Mouse (Mus musculus) CH12.LX (cell line): ENCODE measurements around the gene Slc30a2. TPM values are rescaled to one million over a fixed set of nuclear protein-coding genes. Genes with fewer than 3 reads are reported as not detected.

Experiments
- DNase-seq: peaks from one replicate; pipeline ENCODE4 v3.0.0-alpha.2; 2013; ENCODE audit errors: extremely low read depth
- H3K27ac ChIP-seq: 2 replicates; pipeline ENCODE4 v1.5.1; 2012; ENCODE audit warnings: low read depth, mild to moderate bottlenecking, control low read depth, moderate library complexity; ENCODE audit not compliant: insufficient read depth
- H3K27me3 ChIP-seq: replicated peaks from 2 replicates; pipeline ENCODE3; 2012; ENCODE audit warnings: inconsistent platforms
- H3K36me3 ChIP-seq, 2 experiments: replicated peaks in 1 of 2; 2 replicates each; pipeline versions ENCODE3 to v1.6.1; 2012; ENCODE audit warnings: inconsistent platforms in 1 of 2, low read length in 1 of 2, mild to moderate bottlenecking in 1 of 2, mixed read lengths in 1 of 2, moderate library complexity in 1 of 2; ENCODE audit not compliant: control insufficient read depth in 1 of 2, insufficient read depth in 1 of 2
- H3K4me1 ChIP-seq, 2 experiments: 2 replicates each; pipeline ENCODE4 v1.6.1; 2012; ENCODE audit warnings: inconsistent platforms in 1 of 2, moderate library complexity in 1 of 2; ENCODE audit not compliant: insufficient read depth in 2 of 2, control insufficient read depth in 1 of 2
- H3K4me2 ChIP-seq: 2 replicates; pipeline ENCODE4 v1.6.1; 2012; ENCODE audit warnings: low read depth, mild to moderate bottlenecking, control low read depth; ENCODE audit not compliant: poor library complexity, insufficient read depth, severe bottlenecking
- H3K4me3 ChIP-seq, 3 experiments: fragments of 150-350 bp in 1 of 3; sonication (generic) in 1 of 3; replicated peaks in 1 of 3; 2 replicates each; pipeline versions ENCODE3 to v1.5.1; 2011 to 2012; ENCODE audit warnings: low read depth in 2 of 3, low read length in 2 of 3, mild to moderate bottlenecking in 2 of 3, moderate library complexity in 2 of 3, control low read depth in 1 of 3, improper control_type of control experiment in 1 of 3, inconsistent platforms in 1 of 3, mixed read lengths in 1 of 3; ENCODE audit not compliant: poor library complexity in 1 of 3
- H3K79me2 ChIP-seq: replicated peaks from 2 replicates; pipeline ENCODE4 v1.6.1; 2012; ENCODE audit warnings: mild to moderate bottlenecking, moderate library complexity; ENCODE audit not compliant: control insufficient read depth, poor library complexity, insufficient read depth, severe bottlenecking; ENCODE audit errors: extremely low read depth
- H3K9ac ChIP-seq: 2 replicates; pipeline ENCODE4 v1.6.1; 2012; ENCODE audit warnings: low read depth, mild to moderate bottlenecking, control low read depth, moderate library complexity; ENCODE audit not compliant: insufficient read depth
- H3K9me3 ChIP-seq: replicated peaks from 2 replicates; pipeline ENCODE3; 2012; ENCODE audit warnings: low read length, inconsistent platforms, mixed read lengths
- BHLHE40 ChIP-seq: IDR thresholded peaks from 2 replicates; pipeline ENCODE4 v1.6.1; 2011; ENCODE audit warnings: mild to moderate bottlenecking, low read depth, low read length, improper control_type of control experiment
- CHD2 ChIP-seq: IDR thresholded peaks from 2 replicates; pipeline ENCODE4 v1.6.1; 2011; ENCODE audit warnings: low read length, improper control_type of control experiment
- CTCF ChIP-seq, 2 experiments: IDR thresholded peaks in 1 of 2; conservative IDR thresholded peaks in 1 of 2; 2 replicates each; pipeline ENCODE4 v1.5.1; 2011 to 2012; ENCODE audit warnings: low read depth in 2 of 2, low read length in 2 of 2, improper control_type of control experiment in 1 of 2, inconsistent platforms in 1 of 2, mild to moderate bottlenecking in 1 of 2, moderate library complexity in 1 of 2
- E2F4 ChIP-seq: IDR thresholded peaks from 2 replicates; pipeline ENCODE4 v1.6.1; 2011; ENCODE audit warnings: low read depth, low read length, improper control_type of control experiment; ENCODE audit not compliant: insufficient replicate concordance
- ELF1 ChIP-seq: IDR thresholded peaks from 2 replicates; pipeline ENCODE4 v1.6.1; 2014; ENCODE audit warnings: low read depth, mild to moderate bottlenecking, inconsistent platforms, low read length, improper control_type of control experiment
- EP300 ChIP-seq: IDR thresholded peaks from 2 replicates; pipeline ENCODE4 v1.6.1; 2011; ENCODE audit warnings: low read length, improper control_type of control experiment
- ETS1 ChIP-seq: conservative IDR thresholded peaks from 2 replicates; pipeline ENCODE4 v1.6.1; 2012; ENCODE audit warnings: low read depth, mild to moderate bottlenecking, inconsistent platforms, low read length, improper control_type of control experiment, moderate library complexity
- GABPA ChIP-seq: IDR thresholded peaks from 2 replicates; pipeline ENCODE4 v1.6.1; 2012; ENCODE audit warnings: low read depth, low read length, improper control_type of control experiment, inconsistent platforms; ENCODE audit not compliant: insufficient replicate concordance
- IRF4 ChIP-seq: IDR thresholded peaks from 2 replicates; pipeline ENCODE4 v1.6.1; 2014; ENCODE audit warnings: low read depth, mild to moderate bottlenecking, inconsistent platforms, low read length, improper control_type of control experiment
- JUN ChIP-seq: IDR thresholded peaks from 2 replicates; pipeline ENCODE4 v1.6.1; 2011; ENCODE audit warnings: low read depth, mild to moderate bottlenecking, low read length, improper control_type of control experiment, moderate library complexity; ENCODE audit not compliant: insufficient read depth
- MAFK ChIP-seq: IDR thresholded peaks from 2 replicates; pipeline ENCODE4 v1.6.1; 2011; ENCODE audit warnings: low read length, improper control_type of control experiment; ENCODE audit not compliant: insufficient replicate concordance
- MAZ ChIP-seq: IDR thresholded peaks from 2 replicates; pipeline ENCODE4 v1.6.1; 2012; ENCODE audit warnings: low read depth, mild to moderate bottlenecking, inconsistent platforms, low read length, improper control_type of control experiment, moderate library complexity
- MYC ChIP-seq: IDR thresholded peaks from 2 replicates; pipeline ENCODE4 v1.6.1; 2011; ENCODE audit warnings: low read depth, mild to moderate bottlenecking, improper control_type of control experiment, low read length
- PAX5 ChIP-seq: IDR thresholded peaks from 2 replicates; pipeline ENCODE4 v1.6.1; 2012; ENCODE audit warnings: low read length, inconsistent platforms, mixed read lengths
- RCOR1 ChIP-seq: conservative IDR thresholded peaks from 2 replicates; pipeline ENCODE4 v1.6.1; 2012; ENCODE audit warnings: low read depth, mild to moderate bottlenecking, inconsistent platforms, low read length, improper control_type of control experiment
- SMC3 ChIP-seq: IDR thresholded peaks from 2 replicates; pipeline ENCODE4 v1.6.1; 2011; ENCODE audit warnings: low read depth, low read length, improper control_type of control experiment
- TBP ChIP-seq: conservative IDR thresholded peaks from 2 replicates; pipeline ENCODE4 v1.6.1; 2011; ENCODE audit warnings: low read depth, low read length, improper control_type of control experiment
- UBTF ChIP-seq: IDR thresholded peaks from 2 replicates; pipeline ENCODE4 v1.6.1; 2012; ENCODE audit warnings: low read depth, mild to moderate bottlenecking, inconsistent platforms, low read length, improper control_type of control experiment, moderate library complexity
- USF2 ChIP-seq: conservative IDR thresholded peaks from 2 replicates; pipeline ENCODE4 v1.6.1; 2011; ENCODE audit warnings: low read depth, low read length, improper control_type of control experiment
- ZMIZ1 ChIP-seq: IDR thresholded peaks from 2 replicates; pipeline ENCODE4 v1.6.1; 2012; ENCODE audit warnings: low read depth, mild to moderate bottlenecking, inconsistent platforms, low read length, improper control_type of control experiment
- dilution Hi-C: fragments of 300-500 bp; cut with MboI; formaldehyde crosslinking; loops from 2 replicates; pipeline ENCODE4 v1.14.3; 2020; ENCODE audit warnings: low sequenced_read_pairs; ENCODE audit not compliant: extremely low pct_unique_long_range_greater_than_20kb, extremely low pct_ligation_motif_present
- in situ Hi-C: fragments of 300-500 bp; cut with MboI; formaldehyde crosslinking; loops from 3 replicates; pipeline ENCODE4 v1.14.3; 2019; ENCODE audit warnings: low sequenced_read_pairs, low pct_ligation_motif_present, low pct_unique_long_range_greater_than_20kb, mixed read lengths
- polyA plus RNA-seq: library from polyadenylated mRNA; unstranded; fragments of >175 nt; gene quantifications from 2 replicates; pipeline ENCODE4 v1.2.1, GENCODE M21; 2012; ENCODE audit warnings: low read depth; ENCODE audit not compliant: insufficient read length
- total RNA-seq, 2 experiments: library from RNA; depleted of rRNA; stranded (reverse); fragments of 300-350 nt in 1 of 2; fragments of >200 nt in 1 of 2; gene quantifications; 2 replicates each; pipeline ENCODE4 v1.2.3; 2012 to 2014

The Slc30a2 gene
- total and polyA plus RNA-seq, 3 experiments = 5.1 to 22.4 (median 8.9) TPM

DNA sequence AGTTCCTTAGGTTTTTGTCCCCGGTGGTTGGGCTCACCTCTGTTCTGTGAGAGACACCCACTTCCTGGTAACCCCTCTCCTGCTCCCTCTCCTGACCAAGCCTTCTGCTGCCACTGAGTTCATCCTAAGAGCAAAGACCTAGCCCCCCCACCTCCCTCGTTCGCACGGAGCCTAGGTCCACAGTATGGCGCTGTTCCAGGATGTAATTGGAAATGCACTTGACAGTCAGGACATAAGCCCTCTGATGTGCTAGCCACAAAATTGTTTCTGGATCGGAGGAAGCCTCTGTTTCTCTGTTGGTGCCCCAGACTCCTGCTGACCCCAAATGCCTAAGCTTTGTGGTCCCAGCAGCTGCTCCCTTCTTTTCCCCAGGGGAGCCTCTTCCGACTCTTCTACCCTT lies 60.7 kb downstream of the Slc30a2 start:
- H3K79me2 ChIP-seq = no peaks in the 10 kb centered on the region
- H3K4me2 ChIP-seq = no peak overlapping the region
- in situ Hi-C loops = no loop called here
- H3K9ac ChIP-seq = no peak overlapping the region
- H3K27ac ChIP-seq = no peak overlapping the region
- H3K27me3 ChIP-seq = no peaks in the 10 kb centered on the region
- peaks cover 0 to 42% of the 10 kb centered on the region in 2 experiments for H3K36me3 ChIP-seq
- peaks cover 0 to 13% of the 10 kb centered on the region in 2 experiments; a peak in 2 of 4 replicates for H3K4me1 ChIP-seq
- TF ChIP-seq MYC (no peak), BHLHE40 (no peak), SMC3 (no peak), MAFK (no peak), JUN (no peak), E2F4 (no peak), USF2 (no peak), MAZ (no peak), RCOR1 (no peak), PAX5 (no peak), ZMIZ1 (no peak), IRF4 (no peak), ETS1 (no peak), ELF1 (no peak), CTCF (conservative IDR thresholded peaks at IDR 0.05 in 1 of 2, IDR thresholded peaks at IDR 0.05 in 1 of 2; ENCODE audit: low read depth in 2 of 2, low read length in 2 of 2) (no peak), TBP (no peak), EP300 (no peak), GABPA (no peak), UBTF (no peak), CHD2 (no peak)
- no peaks in the 10 kb centered on the region for H3K9me3 ChIP-seq
- dilution Hi-C loops = no loop called here
- no peak overlapping the region for H3K4me3 ChIP-seq
- DNase-seq = no peak

Other genes starting within 250 kb of the Slc30a2 start
- 2,306 and 3,109 TPM in 2 replicates for gene Cd52, start 248.1 kb upstream of the Slc30a2 start, total RNA-seq (2012; rRNA removed)
- gene Cd52, start 248.1 kb upstream of the Slc30a2 start, total RNA-seq (2014; rRNA removed) = 4,323 and 5,448 TPM in 2 replicates
- gene Cd52, start 248.1 kb upstream of the Slc30a2 start, polyA plus RNA-seq = 1,849 and 1,886 TPM in 2 replicates
- gene Ubxn11, start 240.6 kb upstream of the Slc30a2 start, total RNA-seq (2012; rRNA removed) = 12.3 and 18.8 TPM in 2 replicates
- 6.0 and 6.6 TPM in 2 replicates for gene Ubxn11, start 240.6 kb upstream of the Slc30a2 start, total RNA-seq (2014; rRNA removed)
- gene Ubxn11, start 240.6 kb upstream of the Slc30a2 start, polyA plus RNA-seq = 35.9 and 38.8 TPM in 2 replicates
- gene Sh3bgrl3, start 214.4 kb upstream of the Slc30a2 start, total RNA-seq (2012; rRNA removed) = 151 and 153 TPM in 2 replicates
- 104 and 128 TPM in 2 replicates for gene Sh3bgrl3, start 214.4 kb upstream of the Slc30a2 start, total RNA-seq (2014; rRNA removed)
- 289 and 362 TPM in 2 replicates for gene Sh3bgrl3, start 214.4 kb upstream of the Slc30a2 start, polyA plus RNA-seq
- gene Cep85, start 156.1 kb upstream of the Slc30a2 start, total RNA-seq (2012; rRNA removed) = 24.4 and 24.9 TPM in 2 replicates
- gene Cep85, start 156.1 kb upstream of the Slc30a2 start, total RNA-seq (2014; rRNA removed) = 29.4 and 32.8 TPM in 2 replicates
- 28.3 and 32.8 TPM in 2 replicates for gene Cep85, start 156.1 kb upstream of the Slc30a2 start, polyA plus RNA-seq
- gene Gm7534, start 140.2 kb upstream of the Slc30a2 start, total RNA-seq (2012; rRNA removed) = not detected in 2 replicates
- not detected in 2 replicates for gene Gm7534, start 140.2 kb upstream of the Slc30a2 start, total RNA-seq (2014; rRNA removed)
- not detected in 2 replicates for gene Gm7534, start 140.2 kb upstream of the Slc30a2 start, polyA plus RNA-seq
- gene Catsper4, start 115.8 kb upstream of the Slc30a2 start, total RNA-seq (2012; rRNA removed) = not detected in 2 replicates
- gene Catsper4, start 115.8 kb upstream of the Slc30a2 start, total RNA-seq (2014; rRNA removed) = not detected in 2 replicates
- gene Catsper4, start 115.8 kb upstream of the Slc30a2 start, polyA plus RNA-seq = not detected in 2 replicates
- 0.08 and 0.13 TPM in 2 replicates for gene Cnksr1, start 104.8 kb upstream of the Slc30a2 start, total RNA-seq (2012; rRNA removed)
- not detected in 2 replicates for gene Cnksr1, start 104.8 kb upstream of the Slc30a2 start, total RNA-seq (2014; rRNA removed)
- gene Cnksr1, start 104.8 kb upstream of the Slc30a2 start, polyA plus RNA-seq = 0.16 TPM in 1 of 2 replicates, not detected in the other
- 2.9 TPM in 2 replicates for gene E130218I03Rik, start 99.5 kb upstream of the Slc30a2 start, total RNA-seq (2012; rRNA removed)
- 0.43 TPM in 1 of 2 replicates, not detected in the other for gene E130218I03Rik, start 99.5 kb upstream of the Slc30a2 start, total RNA-seq (2014; rRNA removed)
- gene E130218I03Rik, start 99.5 kb upstream of the Slc30a2 start, polyA plus RNA-seq = 1.6 and 2.5 TPM in 2 replicates
- gene Zfp593, start 97.6 kb upstream of the Slc30a2 start, total RNA-seq (2012; rRNA removed) = 29.1 and 32.3 TPM in 2 replicates
- gene Zfp593, start 97.6 kb upstream of the Slc30a2 start, total RNA-seq (2014; rRNA removed) = 31.2 and 34.7 TPM in 2 replicates
- 27.9 and 28.9 TPM in 2 replicates for gene Zfp593, start 97.6 kb upstream of the Slc30a2 start, polyA plus RNA-seq
- gene Gm30191, start 96.2 kb upstream of the Slc30a2 start, total RNA-seq (2012; rRNA removed) = not detected in 2 replicates
- not detected in 2 replicates for gene Gm30191, start 96.2 kb upstream of the Slc30a2 start, total RNA-seq (2014; rRNA removed)
- gene Gm30191, start 96.2 kb upstream of the Slc30a2 start, polyA plus RNA-seq = not detected in 2 replicates
- not detected in 2 replicates for gene Grrp1, start 89.1 kb upstream of the Slc30a2 start, total RNA-seq (2012; rRNA removed)
- gene Grrp1, start 89.1 kb upstream of the Slc30a2 start, total RNA-seq (2014; rRNA removed) = not detected in 2 replicates
- gene Grrp1, start 89.1 kb upstream of the Slc30a2 start, polyA plus RNA-seq = not detected in 2 replicates
- gene Pdik1l, start 55.3 kb upstream of the Slc30a2 start, total RNA-seq (2012; rRNA removed) = 14.6 and 16.1 TPM in 2 replicates
- gene Pdik1l, start 55.3 kb upstream of the Slc30a2 start, total RNA-seq (2014; rRNA removed) = 13.7 and 14.8 TPM in 2 replicates
- 12.1 and 15.6 TPM in 2 replicates for gene Pdik1l, start 55.3 kb upstream of the Slc30a2 start, polyA plus RNA-seq
- gene Trim63, start 28.1 kb upstream of the Slc30a2 start, total RNA-seq (2012; rRNA removed) = 0.25 TPM in 1 of 2 replicates, not detected in the other
- 0.16 TPM in 1 of 2 replicates, not detected in the other for gene Trim63, start 28.1 kb upstream of the Slc30a2 start, total RNA-seq (2014; rRNA removed)
- gene Trim63, start 28.1 kb upstream of the Slc30a2 start, polyA plus RNA-seq = 0.38 and 0.49 TPM in 2 replicates
- gene Extl1, start 40.7 kb downstream of the Slc30a2 start, total RNA-seq (2012; rRNA removed) = 1.0 and 4.5 TPM in 2 replicates
- gene Extl1, start 40.7 kb downstream of the Slc30a2 start, total RNA-seq (2014; rRNA removed) = 0.36 and 0.54 TPM in 2 replicates
- 1.6 TPM in 2 replicates for gene Extl1, start 40.7 kb downstream of the Slc30a2 start, polyA plus RNA-seq
- gene Pafah2, start 53.1 kb downstream of the Slc30a2 start, total RNA-seq (2012; rRNA removed) = 10.5 and 10.7 TPM in 2 replicates
- 8.9 and 10.6 TPM in 2 replicates for gene Pafah2, start 53.1 kb downstream of the Slc30a2 start, total RNA-seq (2014; rRNA removed)
- gene Pafah2, start 53.1 kb downstream of the Slc30a2 start, polyA plus RNA-seq = 9.1 and 10.4 TPM in 2 replicates
- 39.4 and 48.0 TPM in 2 replicates for gene Stmn1, start 125.1 kb downstream of the Slc30a2 start, total RNA-seq (2012; rRNA removed)
- 31.2 and 33.6 TPM in 2 replicates for gene Stmn1, start 125.1 kb downstream of the Slc30a2 start, total RNA-seq (2014; rRNA removed)
- 34.7 and 38.3 TPM in 2 replicates for gene Stmn1, start 125.1 kb downstream of the Slc30a2 start, polyA plus RNA-seq
- gene Paqr7, start 153.5 kb downstream of the Slc30a2 start, total RNA-seq (2012; rRNA removed) = 1.3 and 2.7 TPM in 2 replicates
- gene Paqr7, start 153.5 kb downstream of the Slc30a2 start, total RNA-seq (2014; rRNA removed) = 0.43 and 0.55 TPM in 2 replicates
- gene Paqr7, start 153.5 kb downstream of the Slc30a2 start, polyA plus RNA-seq = 0.74 and 0.89 TPM in 2 replicates
- gene Aunip, start 167.8 kb downstream of the Slc30a2 start, total RNA-seq (2012; rRNA removed) = 11.7 and 14.1 TPM in 2 replicates
- gene Aunip, start 167.8 kb downstream of the Slc30a2 start, total RNA-seq (2014; rRNA removed) = 11.5 and 14.4 TPM in 2 replicates
- gene Aunip, start 167.8 kb downstream of the Slc30a2 start, polyA plus RNA-seq = 14.9 and 17.0 TPM in 2 replicates
- gene Mtfr1l, start 192.2 kb downstream of the Slc30a2 start, total RNA-seq (2012; rRNA removed) = 16.2 and 19.5 TPM in 2 replicates
- gene Mtfr1l, start 192.2 kb downstream of the Slc30a2 start, total RNA-seq (2014; rRNA removed) = 27.8 and 34.0 TPM in 2 replicates
- 33.2 and 36.5 TPM in 2 replicates for gene Mtfr1l, start 192.2 kb downstream of the Slc30a2 start, polyA plus RNA-seq
- 0.38 and 0.64 TPM in 2 replicates for gene Selenon, start 209.0 kb downstream of the Slc30a2 start, total RNA-seq (2012; rRNA removed)
- 0.24 and 0.27 TPM in 2 replicates for gene Selenon, start 209.0 kb downstream of the Slc30a2 start, total RNA-seq (2014; rRNA removed)
- 0.65 and 1.0 TPM in 2 replicates for gene Selenon, start 209.0 kb downstream of the Slc30a2 start, polyA plus RNA-seq